Mouse (Mus musculus) stomach, embryonic 16.5 days (tissue): ENCODE data around the gene Shroom1. TPM values are rescaled to one million over a fixed set of nuclear protein-coding genes. Genes with fewer than 3 reads are reported as not detected.
A peak's percentile ranks its signal among the peaks of the same experiment; 100 is the strongest.

Experiments used
- ATAC-seq: fragments of 200-750 bp; cut with Nextera tagmentation; 2 replicates; pipeline ENCODE4 v1.8.0; 2017; ENCODE audit warnings: moderate number of reproducible peaks, moderate TSS enrichment; ENCODE audit not compliant: insufficient read depth, low FRiP score
- H3K27ac ChIP-seq: fragments of 300-500 bp; sonication (generic); 2 replicates; pipeline ENCODE4 v1.5.1; 2014; ENCODE audit warnings: low read length
- H3K27me3 ChIP-seq: fragments of 300-500 bp; sonication (generic); 2 replicates; pipeline ENCODE4 v1.6.1; 2014; ENCODE audit warnings: low read length, control low read depth, mixed read lengths; ENCODE audit not compliant: control insufficient read depth, insufficient read depth
- H3K36me3 ChIP-seq: fragments of 300-500 bp; sonication (generic); 2 replicates; pipeline ENCODE4 v1.6.1; 2014; ENCODE audit warnings: low read length; ENCODE audit not compliant: control insufficient read depth, insufficient read depth
- H3K4me1 ChIP-seq: fragments of 300-500 bp; sonication (generic); 2 replicates; pipeline ENCODE4 v1.6.1; 2014; ENCODE audit warnings: low read length, control low read depth, mixed read lengths; ENCODE audit not compliant: control insufficient read depth, insufficient read depth
- H3K4me2 ChIP-seq: fragments of 300-500 bp; sonication (generic); 2 replicates; pipeline ENCODE4 v1.6.1; 2014; ENCODE audit warnings: low read depth, low read length, mixed read lengths
- H3K4me3 ChIP-seq: fragments of 300-500 bp; sonication (generic); replicated peaks from 2 replicates; pipeline ENCODE4 v1.5.1; 2014; ENCODE audit warnings: mild to moderate bottlenecking, low read length
- H3K9ac ChIP-seq: fragments of 300-500 bp; sonication (generic); 2 replicates; pipeline ENCODE4 v1.6.1; 2014; ENCODE audit warnings: low read length
- H3K9me3 ChIP-seq: fragments of 300-500 bp; sonication (generic); replicated peaks from 2 replicates; pipeline ENCODE4 v1.6.1; 2016; ENCODE audit warnings: low read length, control low read depth; ENCODE audit not compliant: control insufficient read depth
- WGBS: fragments of 180-500 bp; shearing (Covaris S2); extraction: QIAGEN DNeasy Blood & Tissue Kit; methylation state at CpG from one replicate; pipeline ENCODE4 v1.1.7; 2014; 5-methylcytosine and 5-hydroxymethylcytosine counted together
- polyA plus RNA-seq: library from polyadenylated mRNA; unstranded; fragments of >200 nt; fragmentation: Nextera tagmentation; extraction: Ambion mirVana; gene quantifications from 2 replicates; pipeline ENCODE4 v1.2.1, GENCODE M21; 2015

The Shroom1 gene
- polyA plus RNA-seq, 1 experiment from 2014 or later: 1.8 TPM

DNA sequence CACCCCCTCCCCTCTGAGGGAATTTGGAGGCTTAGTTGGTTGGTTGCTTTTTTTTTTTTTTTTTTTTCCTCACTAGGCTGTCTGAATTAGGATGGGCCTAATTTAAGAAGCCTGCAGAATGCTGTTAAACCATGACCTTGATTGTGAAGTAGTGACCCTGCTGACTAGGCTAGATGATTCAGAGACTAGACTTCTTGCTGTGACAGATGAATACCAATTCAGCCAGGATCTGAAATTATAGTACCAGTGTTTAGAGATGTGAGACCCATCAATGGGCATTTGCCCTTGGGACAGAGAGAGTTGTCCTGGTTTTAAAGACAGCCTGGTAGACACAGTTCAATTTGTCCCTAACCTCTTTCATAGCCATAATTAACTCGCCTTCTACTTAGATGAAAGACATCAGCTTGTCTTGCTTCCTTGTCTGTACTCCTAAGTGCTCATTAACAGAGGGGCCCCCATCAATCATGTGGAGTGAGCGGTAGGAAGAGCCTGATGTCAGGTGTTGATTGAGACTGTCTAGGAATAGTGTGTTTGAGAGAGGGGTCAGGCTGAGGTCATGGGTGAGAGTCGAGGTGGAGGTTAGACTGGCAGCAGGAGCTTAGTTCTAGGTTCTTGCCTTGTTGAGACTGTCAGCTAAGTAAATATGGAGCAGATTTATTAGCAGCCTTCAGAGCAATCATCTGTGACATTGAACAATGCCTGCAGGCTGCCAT is 36.4 kb downstream of the Shroom1 start:
- 28% methylated on average over 3 of the region's 3 CpGs for WGBS
- Histone ChIP-seq H3K9ac (no peak overlapping the region), H3K9me3 (no peaks in the 10 kb centered on the region), H3K4me1 (no peaks in the 10 kb centered on the region), H3K4me2 (no peak overlapping the region), H3K4me3 (no peak overlapping the region), H3K27me3 (no peaks in the 10 kb centered on the region), H3K27ac (no peak overlapping the region), H3K36me3 (no peaks in the 10 kb centered on the region)
- no peak for ATAC-seq

DNA sequence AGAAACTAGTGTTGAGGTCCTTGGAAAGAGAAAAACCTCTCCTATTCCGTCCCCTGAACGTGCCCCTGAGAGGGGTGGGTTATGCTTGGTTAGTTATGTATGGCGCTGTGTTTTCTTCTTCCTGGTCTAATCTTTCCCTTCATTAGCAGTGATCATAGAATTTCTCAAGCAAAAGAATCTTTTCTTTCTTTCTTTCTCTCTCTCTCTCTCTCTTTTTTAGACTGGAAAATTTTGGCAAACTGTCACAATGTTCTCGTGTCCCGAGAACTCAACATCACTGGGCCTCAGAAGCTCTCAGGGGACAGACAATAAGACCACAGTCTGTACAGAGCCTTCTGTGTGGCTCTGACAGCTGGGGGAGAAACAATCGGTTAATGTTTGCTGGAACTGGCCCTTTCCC is 38.4 kb downstream of the Shroom1 start:
- peaks cover under 1% of the 10 kb centered on the region for H3K4me1 ChIP-seq
- no peaks in the 10 kb centered on the region for H3K9me3 ChIP-seq
- no peaks in the 10 kb centered on the region for H3K36me3 ChIP-seq
- no peak overlapping the region for H3K27ac ChIP-seq
- no peak overlapping the region for H3K4me3 ChIP-seq
- WGBS: 47% methylated on average over 6 of the region's 6 CpGs
- H3K9ac ChIP-seq: no peak overlapping the region
- no peak for ATAC-seq
- no peak overlapping the region for H3K4me2 ChIP-seq
- no peaks in the 10 kb centered on the region for H3K27me3 ChIP-seq

DNA sequence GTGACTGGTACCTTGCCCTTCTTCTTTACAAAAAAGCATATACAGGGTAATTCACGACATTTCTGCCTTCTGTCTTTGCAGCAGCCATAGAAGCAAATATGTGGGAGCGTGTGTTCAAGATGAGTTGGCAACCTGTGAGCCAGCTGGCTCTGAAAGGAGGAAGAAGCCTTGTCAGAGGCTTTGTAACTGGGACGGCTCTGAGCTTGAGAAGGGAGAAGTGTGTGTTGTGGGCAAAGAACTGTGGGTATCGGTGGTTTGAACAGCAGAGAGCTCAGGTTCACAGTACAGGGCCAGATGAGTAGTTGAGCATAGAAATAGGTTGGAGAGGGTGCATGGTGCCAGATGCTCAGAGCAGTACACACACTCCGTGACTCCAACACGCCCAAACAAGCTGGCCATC is 39.9 kb downstream of the Shroom1 start:
- Histone ChIP-seq H3K36me3 (no peaks in the 10 kb centered on the region), H3K4me3 (no peak overlapping the region), H3K27ac (no peak overlapping the region), H3K4me1 (peaks cover 4% of the 10 kb centered on the region), H3K27me3 (no peaks in the 10 kb centered on the region), H3K9ac (no peak overlapping the region), H3K9me3 (no peaks in the 10 kb centered on the region), H3K4me2 (no peak overlapping the region)
- WGBS: 74% methylated on average over 6 of the region's 6 CpGs
- ATAC-seq: no peak

DNA sequence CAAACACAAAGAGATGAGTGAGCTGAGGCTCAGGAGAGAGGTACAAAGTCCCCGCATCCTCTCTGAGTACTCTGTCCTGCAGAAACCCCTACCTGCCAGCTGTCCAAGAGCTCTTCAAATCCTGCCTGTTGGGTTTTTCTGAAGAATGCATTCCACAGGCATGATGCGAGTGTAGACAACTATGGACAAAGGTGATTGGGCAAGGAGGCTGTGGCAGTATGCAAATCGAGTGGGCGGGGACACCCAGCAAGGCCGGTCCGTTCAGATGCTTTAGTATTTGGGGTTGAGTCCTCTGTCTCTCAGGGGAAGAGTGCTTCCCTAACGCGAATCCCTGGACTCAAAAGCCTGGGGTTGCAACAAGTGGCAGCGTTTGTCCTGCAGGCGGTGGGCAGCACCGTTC is 43.6 kb downstream of the Shroom1 start:
- H3K4me2 ChIP-seq: no peak overlapping the region
- H3K4me1 ChIP-seq: peaks cover 4% of the 10 kb centered on the region
- H3K9me3 ChIP-seq: no peaks in the 10 kb centered on the region
- H3K4me3 ChIP-seq: no peak overlapping the region
- H3K27ac ChIP-seq: no peak overlapping the region
- no peaks in the 10 kb centered on the region for H3K27me3 ChIP-seq
- no peak overlapping the region for H3K9ac ChIP-seq
- peak; percentile 62 for ATAC-seq
- 8% methylated on average over 11 of the region's 11 CpGs for WGBS
- H3K36me3 ChIP-seq: no peaks in the 10 kb centered on the region

DNA sequence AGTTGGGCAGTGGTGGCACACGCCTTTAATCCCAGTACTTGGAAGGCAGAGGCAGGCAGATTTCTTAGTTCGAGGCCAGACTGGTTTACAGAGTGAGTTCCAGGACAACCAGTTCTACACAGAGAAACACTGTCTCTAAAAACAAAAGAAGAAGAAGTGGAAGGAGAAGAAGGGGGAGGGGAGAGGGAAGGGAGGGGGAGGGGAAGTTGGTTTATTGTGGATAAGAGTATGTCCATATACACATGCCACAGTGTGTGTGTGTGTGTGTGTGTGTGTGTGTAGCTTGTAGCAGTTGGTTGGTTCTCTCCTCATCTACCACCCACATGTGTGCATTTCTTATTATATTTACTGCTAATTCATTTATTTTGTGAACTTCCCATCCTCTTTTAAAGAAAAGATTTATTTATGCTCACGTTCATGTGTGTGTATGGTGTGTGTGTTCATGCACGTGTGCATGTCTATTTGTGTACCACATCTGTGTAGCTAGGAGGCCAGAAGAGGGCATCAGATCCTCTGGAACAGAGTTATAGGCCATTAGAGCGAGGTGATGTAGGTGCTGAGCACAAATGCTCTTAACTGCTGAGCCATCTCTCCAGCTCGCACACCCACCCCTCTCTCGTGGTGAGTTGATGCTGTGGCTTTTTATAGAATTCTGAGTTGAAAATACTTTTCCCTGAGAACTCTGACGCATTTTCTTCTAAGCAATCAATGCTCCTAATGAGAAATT is 45.2 kb downstream of the Shroom1 start:
- 79% methylated on average over 8 of the region's 8 CpGs for WGBS
- no peaks in the 10 kb centered on the region for H3K36me3 ChIP-seq
- no peaks in the 10 kb centered on the region for H3K9me3 ChIP-seq
- H3K4me2 ChIP-seq: no peak overlapping the region
- no peak overlapping the region for H3K4me3 ChIP-seq
- H3K27me3 ChIP-seq: no peaks in the 10 kb centered on the region
- no peak overlapping the region for H3K9ac ChIP-seq
- ATAC-seq: no peak
- peaks cover 4% of the 10 kb centered on the region for H3K4me1 ChIP-seq
- H3K27ac ChIP-seq: no peak overlapping the region

DNA sequence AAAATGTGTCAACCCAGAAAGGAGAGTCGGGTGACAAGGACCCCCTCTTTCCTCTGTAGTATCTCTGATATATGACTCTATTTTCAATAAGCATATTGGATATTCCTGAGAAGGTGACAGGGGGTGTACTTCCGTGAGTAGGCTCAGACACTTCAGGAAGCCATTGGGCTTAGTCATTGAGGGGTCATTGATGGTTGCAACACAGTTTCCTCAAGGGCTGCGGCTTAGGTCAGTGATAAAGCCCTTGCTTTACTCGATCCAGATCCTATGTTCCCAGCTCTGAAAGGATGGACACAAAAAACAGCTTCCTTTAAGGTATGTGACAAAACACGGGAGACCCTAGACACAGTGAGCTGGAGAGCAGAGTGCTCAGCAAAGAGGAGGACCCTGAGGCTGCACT is 46.7 kb downstream of the Shroom1 start:
- ATAC-seq: no peak
- Histone ChIP-seq H3K9me3 (no peaks in the 10 kb centered on the region), H3K4me1 (peaks cover 4% of the 10 kb centered on the region), H3K27ac (no peak overlapping the region), H3K4me3 (no peak overlapping the region), H3K4me2 (no peak overlapping the region), H3K36me3 (no peaks in the 10 kb centered on the region), H3K27me3 (no peaks in the 10 kb centered on the region), H3K9ac (no peak overlapping the region)
- 73% methylated on average over 5 of the region's 5 CpGs for WGBS

DNA sequence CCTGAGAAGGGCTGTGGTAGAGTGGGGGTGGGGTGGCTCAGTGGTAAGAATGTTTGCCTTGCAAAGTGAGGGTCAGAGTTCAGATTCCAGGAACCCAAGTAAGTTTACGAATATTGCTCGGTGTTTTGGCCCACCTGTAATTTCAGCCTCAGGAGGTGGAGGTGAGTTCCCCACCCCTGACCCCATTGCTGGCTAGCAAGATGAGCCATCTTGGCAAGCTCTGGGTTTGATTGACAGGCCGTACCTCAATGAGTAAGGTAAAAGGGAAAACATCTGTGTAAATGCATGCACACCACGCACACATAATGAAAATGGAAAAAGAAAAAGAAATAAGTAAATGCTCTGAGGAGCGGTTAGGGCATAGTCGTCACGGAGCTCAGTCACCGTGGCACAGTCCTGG is 47.4 kb downstream of the Shroom1 start:
- Histone ChIP-seq H3K36me3 (no peaks in the 10 kb centered on the region), H3K4me2 (no peak overlapping the region), H3K27me3 (no peaks in the 10 kb centered on the region), H3K27ac (no peak overlapping the region), H3K4me1 (peaks cover 4% of the 10 kb centered on the region), H3K4me3 (no peak overlapping the region), H3K9ac (no peak overlapping the region), H3K9me3 (no peaks in the 10 kb centered on the region)
- ATAC-seq: no peak
- 86% methylated on average over 8 of the region's 8 CpGs for WGBS

DNA sequence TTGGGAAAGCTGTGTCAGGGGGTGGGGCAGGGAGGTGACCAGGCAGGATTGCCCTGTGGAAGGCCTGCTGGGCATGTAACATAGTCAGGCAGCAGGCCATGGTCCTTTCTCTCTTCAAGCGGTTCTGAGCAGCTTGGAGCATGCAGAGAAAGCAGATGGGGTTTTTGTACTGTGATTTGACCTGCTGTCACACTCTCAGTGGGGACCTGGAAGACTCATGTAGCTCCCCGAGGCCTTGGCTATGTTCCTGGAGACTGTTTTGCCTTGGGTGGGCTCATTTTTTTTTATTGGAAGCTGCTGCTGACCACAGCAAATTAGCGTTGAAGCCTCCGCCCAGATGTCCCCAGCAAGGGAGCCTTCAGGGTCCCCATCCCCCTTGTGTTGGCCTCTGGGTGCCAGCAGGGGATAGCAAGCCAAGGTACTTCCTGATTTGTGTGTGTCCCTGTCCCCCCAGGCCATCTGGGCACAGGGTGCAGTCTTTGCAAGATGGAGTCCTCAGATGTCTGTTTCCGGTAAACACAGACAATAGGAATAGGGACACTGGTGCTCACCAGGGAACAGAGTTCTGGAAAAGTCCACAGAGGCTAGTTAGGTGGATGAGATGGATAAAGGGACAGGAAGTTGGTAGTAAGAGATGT is 48.1 kb downstream of the Shroom1 start:
- Histone ChIP-seq H3K9ac (no peak overlapping the region), H3K4me2 (no peak overlapping the region), H3K4me1 (peaks cover 4% of the 10 kb centered on the region), H3K27me3 (no peaks in the 10 kb centered on the region), H3K9me3 (no peaks in the 10 kb centered on the region), H3K27ac (no peak overlapping the region), H3K36me3 (no peaks in the 10 kb centered on the region), H3K4me3 (no peak overlapping the region)
- ATAC-seq: no peak
- WGBS: 78% methylated on average over 5 of the region's 5 CpGs

DNA sequence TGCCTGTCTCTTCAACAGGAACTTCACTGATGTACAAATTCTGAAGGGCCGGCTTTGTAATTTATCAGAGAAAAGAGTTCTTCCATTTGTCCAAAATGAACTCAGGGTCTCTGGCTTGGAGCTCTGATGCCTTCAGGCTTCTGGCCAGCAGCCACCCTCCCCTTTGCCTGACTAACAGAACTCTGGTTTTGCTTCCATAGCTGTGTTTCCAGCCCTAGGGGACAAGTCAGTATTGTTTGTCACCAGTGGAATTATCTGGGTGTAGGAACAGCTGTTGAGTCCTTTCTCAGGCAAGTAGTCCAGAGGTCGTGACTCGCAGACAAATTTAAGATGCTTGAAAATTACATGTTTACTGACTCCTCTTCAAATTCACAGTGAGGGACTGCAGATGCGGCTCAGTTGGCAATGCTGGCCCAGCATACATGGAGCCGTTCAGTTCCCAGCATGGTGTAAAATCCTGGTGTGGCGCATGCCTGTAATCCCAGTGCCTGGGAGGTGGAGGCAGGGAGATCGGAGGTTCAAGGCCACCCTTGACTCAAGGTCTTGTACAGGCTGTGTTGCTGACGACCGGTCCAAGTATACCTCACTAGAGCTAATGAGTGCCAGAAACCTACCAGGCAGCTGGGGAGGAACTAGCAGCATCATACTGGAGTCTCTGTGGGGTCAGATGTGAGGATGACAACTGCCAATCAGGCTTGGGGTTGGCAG is 50.2 kb downstream of the Shroom1 start:
- Histone ChIP-seq H3K9ac (no peak overlapping the region), H3K4me1 (no peaks in the 10 kb centered on the region), H3K27ac (no peak overlapping the region), H3K36me3 (no peaks in the 10 kb centered on the region), H3K4me2 (no peak overlapping the region), H3K9me3 (no peaks in the 10 kb centered on the region), H3K27me3 (no peaks in the 10 kb centered on the region), H3K4me3 (no peak overlapping the region)
- 78% methylated on average over 9 of the region's 9 CpGs for WGBS
- no peak for ATAC-seq
